Mouse (Mus musculus) heart, adult 18-20 months (tissue): ENCODE measurements around the gene Nsun7. TPM values are rescaled to one million over a fixed set of nuclear protein-coding genes. Genes with fewer than 3 reads are reported as not detected.

Experiments
- DNase-seq, 2 experiments: peaks; one replicate each; pipeline ENCODE4 v3.0.0; 2021 to 2022; ENCODE audit warnings: mixed read lengths in 1 of 2
- total RNA-seq, 2 experiments: library from RNA; stranded (reverse); gene quantifications; 2 replicates each; pipeline ENCODE4 v1.2.3; 2021

The Nsun7 gene
- total RNA-seq, 2 experiments from 2014 or later: not detected

DNA sequence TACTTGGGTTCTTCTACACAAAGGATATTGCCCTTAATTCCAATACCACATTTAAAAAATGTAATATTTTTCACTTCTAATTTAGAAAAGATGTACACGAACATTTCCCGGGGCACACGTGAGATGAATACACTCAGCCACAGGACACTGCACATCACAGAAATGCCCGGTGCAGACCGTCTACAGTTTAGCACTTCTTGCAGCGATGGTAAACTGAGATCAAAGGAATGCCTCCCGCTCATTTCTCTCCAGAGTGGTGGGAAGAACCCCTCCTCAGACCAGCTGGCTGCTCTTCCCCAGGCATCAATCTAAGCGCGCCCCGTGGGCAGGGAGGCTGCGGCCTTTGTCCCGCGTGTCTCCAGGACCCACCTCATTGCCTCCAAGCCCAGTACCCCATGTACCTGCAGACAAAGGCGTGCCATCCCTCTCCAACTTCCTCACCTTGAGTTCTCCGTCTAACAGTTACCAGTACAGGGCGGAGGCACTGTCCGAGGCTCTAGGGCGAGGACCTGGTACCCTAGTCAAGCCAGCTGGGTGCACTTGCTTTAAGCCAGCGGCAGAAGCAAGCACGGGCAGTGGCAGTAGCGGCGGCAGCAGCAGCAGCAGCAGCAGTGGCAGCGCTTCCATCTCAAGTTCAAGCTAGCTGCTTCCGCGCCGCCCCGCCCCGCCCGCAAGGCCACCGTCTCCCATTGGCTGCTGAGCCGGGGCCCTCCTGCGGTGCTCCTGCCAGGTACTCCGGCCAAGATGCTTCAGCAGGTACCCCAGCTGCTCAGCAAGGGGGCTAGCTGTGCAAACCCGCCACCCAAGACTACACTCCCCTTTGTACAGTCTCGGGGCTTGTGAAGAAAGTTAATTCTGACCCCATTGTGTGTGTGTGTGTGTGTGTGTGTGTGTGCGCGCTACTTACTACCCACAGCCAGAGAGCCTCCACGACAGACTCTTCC lies 77.6 kb downstream of the Nsun7 start:
- DNase-seq: peak; percentile 64 to 65

GRCm38 (mm10) chr5:66337969-66338345 lies 78.3 kb downstream of the Nsun7 start:
- peak; percentile 79 to 81 for DNase-seq

- no peak for DNase-seq
These were observed 78.9 kb downstream of the Nsun7 start for GRCm38 (mm10) chr5:66338583-66338982.

DNA sequence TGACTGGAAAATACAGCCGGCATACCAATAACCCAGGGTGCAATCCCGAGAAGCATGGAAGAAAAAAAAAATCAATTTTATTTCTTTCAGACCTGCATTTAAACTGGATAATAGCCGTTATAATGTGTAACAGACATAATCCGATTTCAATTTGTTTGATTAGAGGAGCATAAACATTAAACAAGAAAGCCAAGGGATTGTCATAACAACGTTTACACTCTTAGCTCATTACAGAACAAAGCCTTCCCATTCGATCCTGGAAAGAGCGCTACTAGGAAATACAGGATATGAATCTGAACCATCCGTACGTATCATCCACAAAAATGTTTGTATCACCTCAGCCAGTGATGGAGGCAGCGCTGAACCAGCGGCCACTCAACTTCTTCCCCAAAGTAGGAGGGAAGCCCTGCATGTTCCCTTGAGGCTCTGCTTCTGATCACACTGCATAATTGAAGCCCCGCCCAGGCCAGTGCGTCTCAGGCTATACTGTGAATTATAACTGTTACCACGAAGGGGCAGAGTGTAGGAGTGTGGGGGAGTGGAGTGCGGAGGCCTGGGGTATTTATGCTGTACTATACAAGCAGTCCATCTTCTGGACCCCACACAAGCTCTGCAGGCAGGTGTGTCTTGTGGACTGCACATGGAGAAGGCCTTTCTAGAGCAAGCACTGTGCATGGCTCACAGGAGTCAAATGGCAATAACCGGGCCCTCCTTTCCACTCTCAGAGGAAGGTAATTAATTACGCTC lies 80.8 kb downstream of the Nsun7 start:
- no peak for DNase-seq

DNA sequence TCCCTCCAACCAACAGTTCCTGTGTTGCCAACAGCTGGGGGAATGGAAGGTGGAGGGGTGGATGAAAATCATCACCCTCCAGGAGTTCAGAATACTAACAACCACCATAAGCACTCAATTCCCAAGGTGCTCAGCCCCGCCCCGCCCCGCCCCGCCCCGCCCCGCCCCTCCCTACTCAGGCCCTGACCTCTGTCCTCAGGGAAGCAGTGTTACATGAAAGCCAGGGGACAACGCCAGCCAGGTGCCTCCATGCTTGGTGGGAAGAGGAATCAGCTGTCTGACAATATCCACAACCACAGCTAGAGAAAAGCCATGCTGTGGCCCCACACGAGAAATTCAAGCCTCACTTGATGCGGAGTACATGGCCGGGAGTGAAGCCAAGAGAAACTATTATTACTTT lies 82.2 kb downstream of the Nsun7 start:
- DNase-seq: no peak

DNA sequence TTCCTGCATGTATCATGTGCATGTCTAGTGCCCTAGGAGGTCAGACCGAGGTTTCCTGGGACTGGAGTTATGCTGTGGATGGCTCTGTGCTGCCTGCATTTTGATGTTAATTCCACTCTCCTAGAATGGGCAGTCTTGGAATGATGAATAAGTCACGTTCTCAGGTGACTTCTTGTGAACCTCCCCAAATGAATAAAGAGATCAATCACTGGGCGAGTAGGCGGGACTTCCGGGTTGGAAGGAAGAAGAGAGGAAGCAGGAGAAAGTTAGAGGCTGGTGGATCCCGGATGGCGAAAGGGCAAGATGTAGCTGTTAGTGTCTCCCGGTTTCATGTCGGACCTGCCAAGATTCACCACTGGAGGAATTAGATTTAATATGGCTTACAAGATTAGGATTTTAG lies 82.6 kb downstream of the Nsun7 start:
- no peak for DNase-seq

- no peak for DNase-seq
These were observed 84.5 kb downstream of the Nsun7 start for GRCm38 (mm10) chr5:66344182-66344581.

GRCm38 (mm10) chr5:66345140-66345539 lies 85.4 kb downstream of the Nsun7 start:
- DNase-seq: no peak

DNA sequence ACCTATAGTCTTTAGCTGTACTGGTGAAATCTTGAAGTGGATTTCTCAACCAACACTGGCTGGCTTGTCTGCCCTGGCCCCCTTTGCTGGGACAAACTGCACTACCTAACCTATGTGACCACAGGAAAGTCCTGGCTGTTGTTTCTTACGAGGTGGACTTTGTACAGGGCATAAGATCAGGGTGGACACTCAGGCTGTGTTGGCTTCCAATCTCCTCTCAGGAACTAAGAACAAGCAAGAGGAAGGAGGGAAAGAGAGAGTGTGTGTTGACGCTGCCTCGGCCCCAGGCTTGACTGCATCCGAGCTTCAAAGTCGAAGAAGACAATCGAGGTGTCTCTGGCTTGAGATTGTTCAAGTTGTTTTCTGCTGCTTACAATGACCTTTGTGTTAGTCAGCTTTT lies 87.1 kb downstream of the Nsun7 start:
- DNase-seq: no peak

Other genes with a start within 250 kb of the Nsun7 start
- 1 to 10 TPM; 2.1 to 5.2 TPM for gene Rbm47, start 86.8 kb upstream of the Nsun7 start, total RNA-seq